Mouse (Mus musculus): ENCODE measurements around the gene Aak1.

DNA sequence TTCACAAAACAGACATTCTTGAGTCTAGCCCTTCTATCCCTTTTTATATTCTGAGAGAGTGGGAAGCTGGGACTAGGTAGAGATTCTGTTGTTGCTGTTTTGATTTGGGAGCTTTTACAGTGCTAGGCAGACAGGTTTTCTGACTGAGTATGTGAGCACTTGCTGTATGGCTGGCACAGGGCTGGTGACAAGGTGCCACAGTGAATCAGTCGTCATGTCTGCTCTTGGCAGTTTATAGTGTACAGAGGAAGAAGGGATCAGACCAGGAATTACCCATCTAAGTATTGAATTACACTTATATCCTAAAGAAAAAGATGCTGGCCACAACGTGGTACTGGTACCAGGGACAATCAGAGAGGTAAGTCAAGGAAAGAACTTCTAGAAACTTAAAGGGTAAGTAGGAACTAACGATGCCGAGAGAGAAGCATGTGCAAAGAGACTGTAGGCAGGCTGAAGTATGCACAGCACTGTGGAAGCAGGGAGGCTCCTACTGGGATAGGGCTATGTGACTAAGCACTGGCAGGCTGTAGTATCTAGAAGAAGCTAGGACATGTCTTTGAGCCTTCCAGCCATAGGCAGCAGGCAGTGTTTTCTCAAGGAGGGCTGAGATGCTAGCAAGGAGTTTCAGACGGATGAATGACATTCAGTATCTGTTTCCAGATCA lies 67.0 kb downstream of the Aak1 start:
- no peak for TF ChIP-seq POLR2A (IDR thresholded peaks at IDR 0.05; ENCODE audit: borderline replicate concordance, insufficient read depth, low read length)
- no peak for TF ChIP-seq CTCF (IDR thresholded peaks at IDR 0.05; ENCODE audit: borderline replicate concordance, insufficient read depth, low read depth, low read length)

Data from cerebellum, adult 2 months (tissue).